Mouse (Mus musculus) heart, postnatal 0 days (tissue): Measurements from ENCODE around the gene Hes6. TPM values are rescaled to one million over a fixed set of nuclear protein-coding genes. Genes with fewer than 3 reads are reported as not detected.

Source experiments
- ATAC-seq: fragments of 200-750 bp; cut with Nextera tagmentation; 2 replicates; pipeline ENCODE4 v1.8.0; 2017; ENCODE audit warnings: low read depth, moderate number of reproducible peaks, moderate library complexity; ENCODE audit not compliant: insufficient read depth
- DNase-seq: peaks from one replicate; pipeline ENCODE4 v3.0.0-alpha.2; 2016; ENCODE audit warnings: low spot score
- H3K27ac ChIP-seq: fragments of 300-500 bp; sonication (generic); 2 replicates; pipeline ENCODE4 v1.5.1; 2014; ENCODE audit warnings: low read depth, mild to moderate bottlenecking
- H3K27me3 ChIP-seq: fragments of 300-500 bp; sonication (generic); 2 replicates; pipeline ENCODE4 v1.6.1; 2014; ENCODE audit warnings: low read length, mixed read lengths; ENCODE audit not compliant: control insufficient read depth, insufficient read depth
- H3K36me3 ChIP-seq: fragments of 300-500 bp; sonication (generic); replicated peaks from 2 replicates; pipeline ENCODE4 v1.6.1; 2014; ENCODE audit warnings: low read length, mixed read lengths; ENCODE audit not compliant: control insufficient read depth, insufficient read depth
- H3K4me1 ChIP-seq: fragments of 300-500 bp; sonication (generic); 2 replicates; pipeline ENCODE4 v1.6.1; 2014; ENCODE audit warnings: antibody characterized with exemption; ENCODE audit not compliant: control insufficient read depth, insufficient read depth
- H3K4me2 ChIP-seq: fragments of 300-500 bp; sonication (generic); 2 replicates; pipeline ENCODE4 v1.6.1; 2014; ENCODE audit warnings: low read depth, mild to moderate bottlenecking, low read length, moderate library complexity
- H3K4me3 ChIP-seq: fragments of 300-500 bp; sonication (generic); 2 replicates; pipeline ENCODE4 v1.5.1; 2014; ENCODE audit warnings: low read depth, low read length
- H3K9ac ChIP-seq: fragments of 300-500 bp; sonication (generic); replicated peaks from 2 replicates; pipeline ENCODE4 v1.6.1; 2014; ENCODE audit warnings: low read depth, low read length, mixed read lengths
- H3K9me3 ChIP-seq: fragments of 300-500 bp; sonication (generic); replicated peaks from 2 replicates; pipeline ENCODE4 v1.6.1; 2016; ENCODE audit warnings: low read length; ENCODE audit not compliant: control insufficient read depth
- CTCF ChIP-seq: IDR thresholded peaks from 2 replicates; pipeline ENCODE4 v1.5.1; 2016; ENCODE audit warnings: antibody characterized with exemption, control low read depth, low read depth
- EP300 ChIP-seq: IDR thresholded peaks from 2 replicates; pipeline ENCODE4 v1.6.1; 2016; ENCODE audit warnings: antibody characterized with exemption, low read depth
- WGBS: fragments of 180-500 bp; shearing (Covaris S2); extraction: QIAGEN DNeasy Blood & Tissue Kit; methylation state at CpG from one replicate; pipeline ENCODE4 v1.1.7; 2014; 5-methylcytosine and 5-hydroxymethylcytosine counted together
- polyA plus RNA-seq: library from polyadenylated mRNA; unstranded; fragments of >200 nt; fragmentation: Nextera tagmentation; extraction: Ambion mirVana; gene quantifications from 2 replicates; pipeline ENCODE4 v1.2.1, GENCODE M21; 2015
- total RNA-seq: library from RNA; depleted of rRNA; stranded (reverse); fragments of >200 nt; gene quantifications from 2 replicates; pipeline ENCODE4 v1.2.3, GENCODE M21; 2014; ENCODE audit warnings: low replicate concordance

Gene Hes6
- total and polyA plus RNA-seq, 2 experiments from 2014 or later = 61.0 to 82.5 TPM

GRCm38 (mm10) chr1:91446060-91446459 lies 32.2 kb upstream of the Hes6 start:
- peak; percentile 91 for DNase-seq
- Histone ChIP-seq H3K4me1 (peaks cover 52% of the 10 kb centered on the region), H3K9me3 (no peaks in the 10 kb centered on the region; the same call in 1 of the 2 replicates), H3K9ac (no peak overlapping the region), H3K27me3 (no peaks in the 10 kb centered on the region), H3K27ac (peak overlapping the region; percentile 85), H3K4me3 (no peak overlapping the region), H3K4me2 (no peak overlapping the region), H3K36me3 (peaks cover 62% of the 10 kb centered on the region)
- peak; percentile 71 for ATAC-seq
- TF ChIP-seq CTCF = peak; percentile 7; the same call in 1 of the 2 replicates
- peak; percentile 82 for TF ChIP-seq EP300
- WGBS = 8% methylated on average over 8 of the region's 8 CpGs

GRCm38 (mm10) chr1:91444841-91445830 lies 31.3 kb upstream of the Hes6 start:
- no peak overlapping the region for H3K4me3 ChIP-seq
- no peaks in the 10 kb centered on the region for H3K27me3 ChIP-seq
- DNase-seq = no peak
- TF ChIP-seq EP300 (no peak), CTCF (no peak)
- H3K9me3 ChIP-seq = no peaks in the 10 kb centered on the region; the same call in 1 of the 2 replicates
- no peak overlapping the region for H3K9ac ChIP-seq
- peak overlapping the region; percentile 85 for H3K27ac ChIP-seq
- no peak for ATAC-seq
- no peak overlapping the region for H3K4me2 ChIP-seq
- WGBS = 84% methylated on average over 17 of the region's 17 CpGs
- peaks cover 43% of the 10 kb centered on the region for H3K4me1 ChIP-seq
- peaks cover 67% of the 10 kb centered on the region for H3K36me3 ChIP-seq

- WGBS = 92% methylated on average over 6 of the region's 7 CpGs
- no peak overlapping the region for H3K4me3 ChIP-seq
- TF ChIP-seq EP300 = no peak
- no peak for TF ChIP-seq CTCF
- ATAC-seq (no peak), DNase-seq (no peak)
- H3K27ac ChIP-seq = no peak overlapping the region
- no peak overlapping the region for H3K4me2 ChIP-seq
- peaks cover 79% of the 10 kb centered on the region for H3K36me3 ChIP-seq
- peaks cover 18% of the 10 kb centered on the region for H3K4me1 ChIP-seq
- H3K9me3 ChIP-seq = no peaks in the 10 kb centered on the region; the same call in 1 of the 2 replicates
- H3K27me3 ChIP-seq = no peaks in the 10 kb centered on the region
- H3K9ac ChIP-seq = no peak overlapping the region
Observed at GRCm38 (mm10) chr1:91442350-91442990, 28.6 kb upstream of the Hes6 start.

- DNase-seq = no peak
- Histone ChIP-seq H3K36me3 (peaks cover 73% of the 10 kb centered on the region), H3K4me2 (no peak overlapping the region), H3K4me3 (no peak overlapping the region), H3K4me1 (peaks cover 20% of the 10 kb centered on the region), H3K27ac (no peak overlapping the region), H3K27me3 (no peaks in the 10 kb centered on the region), H3K9ac (no peak overlapping the region), H3K9me3 (no peaks in the 10 kb centered on the region)
- TF ChIP-seq CTCF (no peak), EP300 (no peak)
- WGBS = 83% methylated on average over 3 of the region's 3 CpGs
- ATAC-seq = no peak
Observed at GRCm38 (mm10) chr1:91441855-91442254, 28.0 kb upstream of the Hes6 start.

- Histone ChIP-seq H3K36me3 (peaks cover 68% of the 10 kb centered on the region), H3K9me3 (no peaks in the 10 kb centered on the region), H3K4me2 (no peak overlapping the region), H3K27me3 (no peaks in the 10 kb centered on the region), H3K4me1 (peaks cover 27% of the 10 kb centered on the region), H3K4me3 (no peak overlapping the region), H3K9ac (no peak overlapping the region), H3K27ac (no peak overlapping the region)
- DNase-seq (no peak), ATAC-seq (no peak)
- TF ChIP-seq CTCF = no peak
- TF ChIP-seq EP300 = no peak
- WGBS = 87% methylated on average over 8 of the region's 8 CpGs
Observed at GRCm38 (mm10) chr1:91439776-91440175, 25.9 kb upstream of the Hes6 start.
